Mouse (Mus musculus) heart, embryonic 10.5 days (tissue): ENCODE results near the gene Brpf3. TPM values are rescaled to one million over a fixed set of nuclear protein-coding genes. Genes with fewer than 3 reads are reported as not detected.
A peak's percentile ranks its signal among the peaks of the same experiment; 100 is the strongest.
"Not testable (repeated sequence)": the region's sequence is repeated elsewhere in the genome, so short reads cannot be mapped to it uniquely, and the experiment has no call there.

Source experiments
- DNase-seq: peaks from one replicate; pipeline ENCODE4 v3.0.0-alpha.2; 2017; ENCODE audit warnings: low spot score
- H3K27ac ChIP-seq: fragments of 300-500 bp; sonication (generic); 2 replicates; pipeline ENCODE4 v1.5.1; 2016; ENCODE audit warnings: mild to moderate bottlenecking
- H3K27me3 ChIP-seq: fragments of 300-500 bp; sonication (generic); 2 replicates; pipeline ENCODE4 v1.6.1; 2016; ENCODE audit warnings: mild to moderate bottlenecking; ENCODE audit not compliant: poor library complexity, insufficient read depth, severe bottlenecking
- H3K36me3 ChIP-seq: fragments of 300-500 bp; sonication (generic); 2 replicates; pipeline ENCODE4 v1.6.1; 2016; ENCODE audit warnings: mild to moderate bottlenecking, moderate library complexity
- H3K4me1 ChIP-seq: fragments of 300-500 bp; sonication (generic); 2 replicates; pipeline ENCODE4 v1.6.1; 2016; ENCODE audit warnings: mild to moderate bottlenecking
- H3K4me3 ChIP-seq: fragments of 300-500 bp; sonication (generic); 2 replicates; pipeline ENCODE4 v1.5.1; 2016; ENCODE audit warnings: mild to moderate bottlenecking, moderate library complexity
- H3K9me3 ChIP-seq: fragments of 300-500 bp; sonication (generic); 2 replicates; pipeline ENCODE4 v1.6.1; 2016; ENCODE audit warnings: mild to moderate bottlenecking, moderate library complexity
- WGBS: fragments of 180-500 bp; shearing (Covaris S2); methylation state at CpG from one replicate; pipeline ENCODE4 v1.1.7; 2016; 5-methylcytosine and 5-hydroxymethylcytosine counted together
- polyA plus RNA-seq: library from polyadenylated mRNA; unstranded; fragments of >200 nt; fragmentation: Nextera tagmentation; extraction: Ambion mirVana; gene quantifications from 2 replicates; pipeline ENCODE4 v1.2.1, GENCODE M21; 2016

Brpf3 gene
- polyA plus RNA-seq = 14.1 and 14.5 TPM in 2 replicates

GRCm38 (mm10) chr17:28800671-28801412, at the start of gene Brpf3:
Brpf3 (plus strand) TSS chr17:28801090.
- H3K4me1 ChIP-seq = peaks cover 30% of the 10 kb centered on the region
- H3K4me3 ChIP-seq = peak within 1 kb of the TSS; percentile 90
- peaks cover 6% of the 10 kb centered on the region for H3K36me3 ChIP-seq
- peak; percentile 90 for DNase-seq
- peaks cover 3% of the 10 kb centered on the region; the same call in 1 of the 2 replicates for H3K27me3 ChIP-seq
- under 1% methylated on average over 69 of the region's 99 CpGs for WGBS
- peak within 1 kb of the TSS; percentile 100 for H3K27ac ChIP-seq
- H3K9me3 ChIP-seq = no peaks in the 10 kb centered on the region

DNA sequence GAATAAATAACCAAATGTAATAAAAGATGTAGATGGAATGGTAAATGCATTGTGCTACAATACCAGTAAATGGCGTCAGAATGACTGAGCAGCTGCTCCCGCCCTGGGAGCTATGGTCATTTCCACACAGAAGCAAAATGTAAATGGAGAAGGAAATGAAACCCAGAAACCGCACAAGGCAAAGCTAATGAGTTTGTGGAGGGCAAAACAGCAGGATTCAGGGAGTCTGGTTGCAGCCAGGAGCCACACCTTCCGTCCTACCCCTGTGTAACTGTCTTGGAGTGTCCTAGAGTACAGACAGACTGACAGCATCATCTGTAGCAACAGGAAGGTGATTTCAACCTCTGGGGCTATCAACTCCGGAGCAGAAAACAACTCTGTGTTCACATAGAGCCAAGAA, 44.4 kb upstream of the Brpf3 start:
- 72% methylated on average over 5 of the region's 5 CpGs for WGBS
- no peak for DNase-seq
- no peak overlapping the region for H3K27ac ChIP-seq
- no peak overlapping the region for H3K4me3 ChIP-seq
- no peaks in the 10 kb centered on the region for H3K27me3 ChIP-seq
- no peaks in the 10 kb centered on the region for H3K9me3 ChIP-seq
- H3K4me1 ChIP-seq = peaks cover 7% of the 10 kb centered on the region; the same call in 1 of the 2 replicates
- no peaks in the 10 kb centered on the region for H3K36me3 ChIP-seq

DNA sequence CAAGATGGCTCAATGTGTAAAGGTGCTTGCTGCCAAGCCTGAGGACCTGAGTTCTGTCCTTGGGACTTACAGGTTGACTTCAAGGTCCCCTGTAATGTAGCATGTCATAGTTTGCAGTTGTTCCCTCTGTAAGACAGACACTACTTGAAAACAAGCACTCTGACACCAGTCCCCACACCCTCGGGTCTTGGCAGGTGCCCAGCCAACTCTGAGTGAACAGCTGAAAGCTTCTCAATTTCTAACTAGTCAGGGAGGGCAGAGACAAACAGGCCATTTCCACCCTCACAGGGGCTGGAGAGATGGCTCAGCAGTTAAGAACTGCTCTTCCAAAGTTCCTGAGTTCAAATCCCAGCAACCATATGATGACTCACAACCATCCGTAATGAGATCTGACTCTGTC, 43.4 kb upstream of the Brpf3 start:
- H3K36me3 ChIP-seq = no peaks in the 10 kb centered on the region
- DNase-seq = no peak
- H3K27ac ChIP-seq = no peak overlapping the region
- no peaks in the 10 kb centered on the region for H3K27me3 ChIP-seq
- H3K9me3 ChIP-seq = no peaks in the 10 kb centered on the region
- no peak overlapping the region for H3K4me3 ChIP-seq
- peaks cover 7% of the 10 kb centered on the region; the same call in 1 of the 2 replicates for H3K4me1 ChIP-seq
- 75% methylated on average over 2 of the region's 2 CpGs for WGBS

DNA sequence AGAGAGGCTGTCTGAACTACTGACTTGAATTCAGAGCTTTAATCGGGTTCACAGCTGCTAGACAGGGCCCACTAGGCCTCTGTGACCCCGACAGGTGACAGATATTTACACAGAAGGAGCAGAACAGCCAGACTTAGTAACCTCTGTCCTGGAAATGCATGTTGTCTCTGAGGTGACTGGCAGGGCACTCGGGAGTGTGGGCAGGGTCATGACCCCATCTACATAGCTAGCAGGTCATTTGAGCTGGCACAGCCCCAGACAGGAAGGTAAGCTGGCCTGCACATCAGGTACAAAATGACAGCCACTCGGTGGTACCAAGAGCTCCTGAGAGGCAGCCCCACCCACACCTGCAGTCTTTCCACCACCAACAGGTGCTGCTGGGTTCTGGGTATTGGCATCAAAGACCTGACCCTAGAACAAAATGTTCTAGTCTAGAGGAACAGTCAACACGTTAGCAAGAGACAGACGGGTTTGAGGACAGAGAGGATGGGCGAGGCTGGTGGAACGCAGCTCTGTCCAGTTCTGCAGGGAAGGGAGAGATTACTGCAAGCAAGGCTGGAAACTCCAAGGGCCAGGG, 40.1 kb upstream of the Brpf3 start:
- H3K27ac ChIP-seq = no peak overlapping the region
- H3K9me3 ChIP-seq = no peaks in the 10 kb centered on the region
- no peaks in the 10 kb centered on the region for H3K36me3 ChIP-seq
- H3K27me3 ChIP-seq = 0 out of 2 replicates have a peak, but pooled peaks cover 4% of the 10 kb centered on the region
- 58% methylated on average over 8 of the region's 8 CpGs for WGBS
- H3K4me3 ChIP-seq = no peak overlapping the region
- H3K4me1 ChIP-seq = peaks cover 10% of the 10 kb centered on the region; the same call in 1 of the 2 replicates
- DNase-seq = no peak

- no peak overlapping the region for H3K4me3 ChIP-seq
- no peaks in the 10 kb centered on the region for H3K36me3 ChIP-seq
- H3K9me3 ChIP-seq = no peaks in the 10 kb centered on the region
- peak; percentile 88 for DNase-seq
- peaks cover 10% of the 10 kb centered on the region; the same call in 1 of the 2 replicates for H3K4me1 ChIP-seq
- 15% methylated on average over 3 of the region's 3 CpGs for WGBS
- H3K27ac ChIP-seq = no peak overlapping the region
- peaks cover 12% of the 10 kb centered on the region; the same call in 1 of the 2 replicates for H3K27me3 ChIP-seq
These were observed 39.0 kb upstream of the Brpf3 start for GRCm38 (mm10) chr17:28761871-28762270.

DNA sequence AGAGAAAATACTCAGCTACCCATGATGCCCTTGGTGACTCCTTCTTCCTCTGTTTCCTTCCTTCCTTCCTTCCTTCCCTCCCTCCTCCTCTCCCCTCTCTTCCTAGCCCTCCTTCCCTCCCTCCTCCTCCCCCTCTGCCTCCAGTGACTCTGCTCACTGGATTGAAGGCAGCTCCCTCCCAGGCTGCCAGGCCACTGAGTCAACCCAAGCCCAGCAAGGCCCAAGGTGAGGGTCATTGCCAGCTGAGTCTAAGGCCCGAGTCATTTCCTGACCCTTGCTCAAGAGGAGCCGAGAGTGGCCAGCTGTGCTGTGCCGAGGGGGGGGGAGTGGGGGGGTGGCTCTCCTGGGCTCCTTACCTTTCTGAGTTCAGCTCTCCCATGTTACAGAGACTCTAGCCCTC, 34.7 kb upstream of the Brpf3 start:
- Histone ChIP-seq H3K27me3 (peaks cover 48% of the 10 kb centered on the region), H3K4me3 (no peak overlapping the region), H3K4me1 (peaks cover 23% of the 10 kb centered on the region), H3K36me3 (no peaks in the 10 kb centered on the region), H3K9me3 (no peaks in the 10 kb centered on the region), H3K27ac (no peak overlapping the region)
- WGBS = 52% methylated on average over 3 of the region's 3 CpGs
- peak; percentile 65 for DNase-seq

GRCm38 (mm10) chr17:28766781-28767515, 33.9 kb upstream of the Brpf3 start:
- Histone ChIP-seq H3K27me3 (peaks cover 56% of the 10 kb centered on the region), H3K9me3 (no peaks in the 10 kb centered on the region), H3K27ac (no peak overlapping the region), H3K36me3 (no peaks in the 10 kb centered on the region), H3K4me1 (peaks cover 21% of the 10 kb centered on the region), H3K4me3 (no peak overlapping the region)
- 76% methylated on average over 11 of the region's 11 CpGs for WGBS
- DNase-seq = no peak

DNA sequence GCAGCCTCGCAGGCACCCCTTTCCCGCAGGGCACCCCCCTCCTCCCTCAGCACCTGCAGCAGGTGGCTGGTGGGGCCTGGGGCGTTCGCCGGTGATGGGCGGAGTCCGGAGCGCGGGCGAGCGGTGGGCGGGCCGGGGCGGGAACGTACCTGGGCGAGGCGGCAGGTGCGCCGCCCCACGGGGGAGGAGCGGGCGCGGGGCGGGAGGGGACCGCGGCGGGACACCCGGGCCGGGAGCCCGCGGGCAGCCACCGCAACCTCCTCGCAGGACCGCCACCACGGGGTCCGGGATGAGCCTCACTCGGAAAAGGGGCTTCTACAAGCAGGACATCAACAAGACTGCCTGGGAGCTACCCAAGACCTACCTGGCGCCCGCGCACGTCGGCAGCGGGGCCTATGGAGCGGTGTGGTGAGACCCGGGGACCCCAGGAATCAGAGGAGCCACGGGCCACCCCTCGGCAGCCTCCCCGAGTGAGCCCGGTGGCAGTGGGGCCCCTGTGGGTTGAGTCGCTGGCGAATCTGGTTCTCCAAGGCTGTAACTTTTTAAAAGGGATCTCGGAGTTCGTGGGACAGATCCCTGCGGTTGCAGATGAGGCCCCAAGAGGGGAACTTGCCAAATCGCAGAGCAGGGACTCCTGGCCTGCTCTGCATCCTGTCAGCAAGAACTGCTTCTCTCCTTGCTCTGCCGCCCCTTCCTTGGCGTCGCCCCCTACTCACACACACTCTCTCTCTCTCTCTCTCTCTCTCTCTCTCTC, 31.6 kb upstream of the Brpf3 start, which contains the start of gene Mapk13:
Gene Mapk13 (plus strand): TSS at position 177 of the 754 bp plus-strand sequence.
- no peak for DNase-seq
- peak within 1 kb of the TSS; percentile 64 for H3K4me3 ChIP-seq
- H3K27me3 ChIP-seq = peaks cover 52% of the 10 kb centered on the region
- H3K9me3 ChIP-seq = peaks cover 2% of the 10 kb centered on the region
- peaks cover 21% of the 10 kb centered on the region for H3K4me1 ChIP-seq
- H3K27ac ChIP-seq = peak within 1 kb of the TSS; percentile 69
- no peaks in the 10 kb centered on the region for H3K36me3 ChIP-seq
- 1% methylated on average over 49 of the region's 58 CpGs for WGBS

GRCm38 (mm10) chr17:28769875-28770421, 30.9 kb upstream of the Brpf3 start:
- peak overlapping the region; percentile 64 for H3K4me3 ChIP-seq
- WGBS = 3% methylated on average over 24 of the region's 24 CpGs
- peaks cover 3% of the 10 kb centered on the region for H3K9me3 ChIP-seq
- H3K27me3 ChIP-seq = peaks cover 52% of the 10 kb centered on the region
- peaks cover 21% of the 10 kb centered on the region for H3K4me1 ChIP-seq
- DNase-seq = no peak
- H3K27ac ChIP-seq = peak overlapping the region; percentile 69
- no peaks in the 10 kb centered on the region for H3K36me3 ChIP-seq

DNA sequence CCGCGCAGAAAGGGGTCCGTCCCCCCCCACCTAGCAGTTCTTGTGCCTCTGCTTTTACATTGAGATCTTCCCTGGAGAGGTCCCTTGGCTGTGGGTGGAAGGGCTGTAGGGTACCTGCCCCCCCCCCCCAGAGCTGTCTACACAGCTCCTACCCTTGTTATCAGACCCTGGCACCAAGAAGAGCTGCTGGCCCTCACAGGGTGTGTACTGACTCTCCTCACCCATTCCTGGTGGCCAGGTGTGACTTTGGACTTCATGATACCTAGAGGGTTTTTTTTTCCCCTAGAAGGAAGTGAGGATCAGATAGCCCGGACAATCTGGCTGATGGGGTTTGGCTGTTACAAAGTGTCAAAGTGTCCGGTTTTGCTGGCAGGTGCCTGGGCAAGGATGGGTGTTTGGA, 29.6 kb upstream of the Brpf3 start:
- Histone ChIP-seq H3K27me3 (peaks cover 48% of the 10 kb centered on the region), H3K4me1 (peaks cover 19% of the 10 kb centered on the region), H3K36me3 (no peaks in the 10 kb centered on the region), H3K4me3 (no peak overlapping the region), H3K9me3 (peaks cover 3% of the 10 kb centered on the region), H3K27ac (no peak overlapping the region)
- DNase-seq = no peak
- 86% methylated on average over 5 of the region's 5 CpGs for whole genome bisulfite sequencing

GRCm38 (mm10) chr17:28774303-28774702, 26.6 kb upstream of the Brpf3 start:
- H3K9me3 ChIP-seq, H3K36me3 ChIP-seq, DNase-seq, H3K4me3 ChIP-seq, H3K27ac ChIP-seq: not testable (repeated sequence)
- peaks cover 14% of the 10 kb centered on the region for H3K4me1 ChIP-seq
- peaks cover 32% of the 10 kb centered on the region for H3K27me3 ChIP-seq
- 92% methylated on average over 9 of the region's 9 CpGs for WGBS

DNA sequence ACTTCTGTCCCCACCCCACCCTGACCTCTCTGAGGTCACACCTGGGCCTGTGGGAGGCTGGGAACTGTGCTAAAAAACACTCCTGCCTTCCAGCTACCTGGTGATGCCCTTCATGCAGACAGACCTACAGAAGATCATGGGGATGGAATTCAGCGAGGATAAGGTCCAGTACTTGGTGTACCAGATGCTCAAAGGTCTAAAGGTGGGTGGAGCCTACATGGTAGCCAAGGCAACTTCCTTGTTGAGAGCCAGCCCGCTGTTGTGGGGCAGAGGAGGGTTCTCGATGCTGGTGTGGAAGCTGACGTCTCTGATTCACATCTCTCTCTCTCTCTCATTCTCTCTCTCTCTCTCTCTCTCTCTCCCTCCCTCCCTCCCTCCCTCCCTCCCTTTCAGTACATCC, 25.7 kb upstream of the Brpf3 start:
- Histone ChIP-seq H3K36me3 (no peaks in the 10 kb centered on the region), H3K27me3 (peaks cover 24% of the 10 kb centered on the region), H3K9me3 (peaks cover 3% of the 10 kb centered on the region), H3K4me1 (peaks cover 5% of the 10 kb centered on the region), H3K4me3 (no peak overlapping the region), H3K27ac (no peak overlapping the region)
- no peak for DNase-seq
- WGBS = 78% methylated on average over 4 of the region's 4 CpGs
